Comparison of ENCODE assay signal across 8 mouse cellular contexts in genomic region chr6:108214294-108214925, GRCm38 (mm10). TPM values are rescaled to one million over a fixed set of nuclear protein-coding genes. Genes with fewer than 3 reads are reported as not detected.
DNase-seq lines count a peak whose midpoint lies in the region; ATAC-seq lines count a peak whose summit lies in the region.

No protein-coding gene starts in this region.

- no peaks in the 10 kb centered on the region for H3K36me3 ChIP-seq in heart, embryonic 11.5 days (ENCODE audit: control insufficient read depth, insufficient read depth, low read length)
- peaks cover 6% of the 10 kb centered on the region; the same call in 1 of the 2 replicates for H3K36me3 ChIP-seq in midbrain, embryonic 10.5 days

- no peak for ATAC-seq in heart, embryonic 11.5 days (replicated peaks; ENCODE audit: insufficient number of reproducible peaks, low FRiP score, low TSS enrichment)
- peak; percentile 18 to 34; a peak in 2 of 4 replicates for ATAC-seq in hematopoietic stem cell, adult 5-6 weeks (replicated peaks in 1 of 2; ENCODE audit: insufficient read depth in 1 of 2, low FRiP score in 2 of 2, low TSS enrichment in 1 of 2, low read depth in 1 of 2, poor library complexity in 2 of 2, severe bottlenecking in 2 of 2)

- peak overlapping the region; percentile 80 for H3K9ac ChIP-seq in heart, embryonic 11.5 days (ENCODE audit: low read depth, low read length)

- no peaks in the 10 kb centered on the region for H3K9me3 ChIP-seq in heart, embryonic 11.5 days (replicated peaks; ENCODE audit: control insufficient read depth, low read length)
- no peaks in the 10 kb centered on the region for H3K9me3 ChIP-seq in midbrain, embryonic 10.5 days (replicated peaks)

- WGBS in heart, embryonic 11.5 days (ENCODE audit: insufficient replicate concordance): 10% methylated on average over 10 of the region's 10 CpGs
- WGBS in midbrain, embryonic 10.5 days: 13% methylated on average over 10 of the region's 10 CpGs

- H3K27me3 ChIP-seq in heart, embryonic 11.5 days (ENCODE audit: control insufficient read depth, insufficient read depth, low read length): no peaks in the 10 kb centered on the region
- H3K27me3 ChIP-seq in midbrain, embryonic 10.5 days (ENCODE audit: low read depth, poor library complexity, severe bottlenecking): peaks cover 8% of the 10 kb centered on the region; the same call in 1 of the 2 replicates

- no peak overlapping the region for H3K27ac ChIP-seq in heart, embryonic 11.5 days (ENCODE audit: low read depth, low read length)
- H3K27ac ChIP-seq in midbrain, embryonic 10.5 days (replicated peaks): no peak overlapping the region

- H3K4me2 ChIP-seq in heart, embryonic 11.5 days: peak overlapping the region; percentile 79

- peak overlapping the region; percentile 76 for H3K4me3 ChIP-seq in heart, embryonic 11.5 days (ENCODE audit: low read depth, low read length)
- H3K4me3 ChIP-seq in midbrain, embryonic 10.5 days: peak overlapping the region; percentile 73

- H3K4me1 ChIP-seq in heart, embryonic 11.5 days (ENCODE audit: control insufficient read depth, insufficient read depth, low read length): peaks cover 21% of the 10 kb centered on the region
- H3K4me1 ChIP-seq in midbrain, embryonic 10.5 days: peaks cover 41% of the 10 kb centered on the region

- no peak for DNase-seq in heart, postnatal 14 days
- peak; percentile 18 for DNase-seq in ES-CJ7 (ENCODE audit: low read depth, low spot score)
- DNase-seq in midbrain, embryonic 10.5 days (ENCODE audit: low spot score): no peak
- DNase-seq in gastrocnemius, adult 18-20 months (ENCODE audit: low spot score): no peak
- no peak for DNase-seq in yolk sac, embryonic 10.5 days (ENCODE audit: low spot score)
- no peak for DNase-seq in cerebellum, adult 11 months

- intact Hi-C loops in heart, postnatal 14 days (cut with DNase I): loop anchor here (5.0 kb wide), 2 partner anchors 117 to 118 kb away; no protein-coding TSS in a partner anchor

RNA-seq across cellular contexts. Expression of gene Itpr1, which starts 1.5 kb away (rescaled TPM):
- polyA plus RNA-seq in heart, embryonic 11.5 days (2014; fragmentation: Nextera tagmentation; extraction: Ambion mirVana): 14.3 and 16.7 TPM in 2 replicates
- 10 to 100 TPM; 57.3 to 63.4 TPM for total RNA-seq in heart, postnatal 14 days (2021)
- 82.5 and 124 TPM in 2 replicates for total RNA-seq in hematopoietic stem cell, adult 5-6 weeks (2017)
- polyA plus RNA-seq in midbrain, embryonic 10.5 days (2016; fragmentation: Nextera tagmentation; extraction: Ambion mirVana): 6.5 and 7.2 TPM in 2 replicates
- total RNA-seq in gastrocnemius, adult 18-20 months (2021): 10 to 100 TPM; 15.1 to 20.0 TPM

RNA-seq across cellular contexts. Expression of gene Sumf1, which starts 29.0 kb away (rescaled TPM):
- polyA plus RNA-seq in heart, embryonic 11.5 days (2014; fragmentation: Nextera tagmentation; extraction: Ambion mirVana): 18.1 and 21.2 TPM in 2 replicates
- 10 to 100 TPM; 15.7 to 17.1 TPM for total RNA-seq in heart, postnatal 14 days (2021)
- 8.8 and 13.6 TPM in 2 replicates for total RNA-seq in hematopoietic stem cell, adult 5-6 weeks (2017)
- 11.4 and 12.6 TPM in 2 replicates for polyA plus RNA-seq in midbrain, embryonic 10.5 days (2016; fragmentation: Nextera tagmentation; extraction: Ambion mirVana)
- 1 to 10 TPM; 8.4 to 10.0 TPM for total RNA-seq in gastrocnemius, adult 18-20 months (2021)
